Mouse (Mus musculus) heart, adult 18-20 months (tissue): ENCODE measurements around the gene Atf3. TPM values are rescaled to one million over a fixed set of nuclear protein-coding genes. Genes with fewer than 3 reads are reported as not detected.

Experiments
- DNase-seq, 2 experiments: peaks; one replicate each; pipeline ENCODE4 v3.0.0; 2021 to 2022; ENCODE audit warnings: mixed read lengths in 1 of 2
- long read RNA-seq, 2 experiments: library from polyadenylated mRNA; stranded (forward); transcript quantifications; one replicate each; pipeline ENCODE4 v2.0.0; 2021
- total RNA-seq, 2 experiments: library from RNA; stranded (reverse); gene quantifications; 2 replicates each; pipeline ENCODE4 v1.2.3; 2021

The Atf3 gene
- 10 to 100 TPM; 11.7 to 19.1 TPM for total RNA-seq
- long read RNA-seq, experiment 1, partial matches to known transcripts = 1 of 4 reads
- long read RNA-seq, experiment 1, other reads (novel, unspliced or antisense) = 0 of 4 reads
- long read RNA-seq, experiment 2, partial matches to known transcripts = 0 of 2 reads
- long read RNA-seq, experiment 2, other reads (novel, unspliced or antisense) = 1 of 2 reads

- no peak for DNase-seq
Measured at GRCm38 (mm10) chr1:191217939-191218338, at the start of gene Atf3. Gene Atf3, minus strand, starts transcription at chr1:191218039.

GRCm38 (mm10) chr1:191267162-191267561 is 49.3 kb upstream of the Atf3 start:
- no peak for DNase-seq

GRCm38 (mm10) chr1:191263471-191263870 is 45.6 kb upstream of the Atf3 start:
- no peak for DNase-seq

GRCm38 (mm10) chr1:191261861-191262260 is 44.0 kb upstream of the Atf3 start:
- DNase-seq = no peak

- DNase-seq = no peak
Measured at GRCm38 (mm10) chr1:191259661-191260060, 41.8 kb upstream of the Atf3 start.

- no peak for DNase-seq
Measured at GRCm38 (mm10) chr1:191259121-191259520, 41.3 kb upstream of the Atf3 start.

GRCm38 (mm10) chr1:191258521-191258920 is 40.7 kb upstream of the Atf3 start:
- DNase-seq = no peak

GRCm38 (mm10) chr1:191257981-191258380 is 40.1 kb upstream of the Atf3 start:
- peak in 1 of 2 experiments; percentile 5 for DNase-seq

- DNase-seq = peak in 1 of 2 experiments; percentile 9
Measured at GRCm38 (mm10) chr1:191257351-191257771, 39.5 kb upstream of the Atf3 start.

GRCm38 (mm10) chr1:191256566-191257350 is 38.9 kb upstream of the Atf3 start:
- DNase-seq = no peak

GRCm38 (mm10) chr1:191256134-191256533 is 38.3 kb upstream of the Atf3 start:
- DNase-seq = no peak

GRCm38 (mm10) chr1:191254448-191254847 is 36.6 kb upstream of the Atf3 start:
- peak; percentile 11 to 58 for DNase-seq

GRCm38 (mm10) chr1:191253636-191254035 is 35.8 kb upstream of the Atf3 start:
- peak in 1 of 2 experiments; percentile 6 for DNase-seq

GRCm38 (mm10) chr1:191249975-191250374 is 32.1 kb upstream of the Atf3 start:
- DNase-seq = peak in 1 of 2 experiments; percentile 14

- no peak for DNase-seq
Measured at GRCm38 (mm10) chr1:191248423-191248822, 30.6 kb upstream of the Atf3 start.

GRCm38 (mm10) chr1:191247561-191247960 is 29.7 kb upstream of the Atf3 start:
- no peak for DNase-seq

GRCm38 (mm10) chr1:191243855-191244254 is 26.0 kb upstream of the Atf3 start:
- no peak for DNase-seq

- DNase-seq = no peak
Measured at GRCm38 (mm10) chr1:191242065-191242698, 24.3 kb upstream of the Atf3 start.

- DNase-seq = no peak
Measured at GRCm38 (mm10) chr1:191241574-191241973, 23.7 kb upstream of the Atf3 start.

GRCm38 (mm10) chr1:191239602-191240001 is 21.8 kb upstream of the Atf3 start:
- no peak for DNase-seq

GRCm38 (mm10) chr1:191235788-191236542 is 18.1 kb upstream of the Atf3 start:
- DNase-seq = no peak

- no peak for DNase-seq
Measured at GRCm38 (mm10) chr1:191234837-191235236, 17.0 kb upstream of the Atf3 start.
